Mouse (Mus musculus) left cerebral cortex, postnatal 25 days (tissue): ENCODE data around the gene Lcn11. TPM values are rescaled to one million over a fixed set of nuclear protein-coding genes. Genes with fewer than 3 reads are reported as not detected.
A peak's percentile ranks its signal among the peaks of the same experiment; 100 is the strongest.

Source experiments
- DNase-seq, 2 experiments: peaks; one replicate each; pipeline ENCODE4 v3.0.0; 2022; ENCODE audit warnings: low spot score in 2 of 2, mixed read lengths in 1 of 2
- intact Hi-C: fragments of 180-260 bp; cut with DNase I; formaldehyde crosslinking; loops from one replicate; pipeline ENCODE4 v1.15.1; 2025
- total RNA-seq, 2 experiments: library from RNA; stranded (reverse); gene quantifications; 2 replicates each; pipeline ENCODE4 v1.2.3; 2021

Lcn11 gene
- total RNA-seq, 2 experiments from 2014 or later, result not detected

DNA sequence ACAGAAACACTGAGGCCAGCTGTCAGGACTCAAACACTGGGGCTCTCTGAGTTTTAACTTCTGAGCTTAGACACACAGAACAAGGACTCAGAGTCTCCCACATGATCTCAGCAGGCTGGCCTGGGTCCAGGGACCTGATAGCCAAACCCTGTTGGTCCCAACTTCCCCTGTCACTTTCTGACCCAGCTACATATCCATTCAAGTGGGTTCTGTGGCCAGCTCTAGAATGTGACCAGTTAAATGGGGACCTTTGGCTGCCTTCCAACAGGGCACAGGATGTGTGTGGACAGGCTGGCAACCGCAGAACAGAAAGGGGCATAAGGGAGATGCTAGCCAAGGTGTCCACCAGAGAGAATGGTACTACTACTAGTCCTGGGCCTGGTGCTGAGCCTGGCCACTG lies 46.0 kb downstream of the Lcn11 start, which contains the start of gene Lcn9:
Gene Lcn9 (plus strand): TSS at position 348 of the 400 bp plus-strand sequence.
- intact Hi-C loops, result loop anchor here (10.0 kb wide), 2 partner anchors 128 to 462 kb away; no protein-coding TSS in a partner anchor

DNA sequence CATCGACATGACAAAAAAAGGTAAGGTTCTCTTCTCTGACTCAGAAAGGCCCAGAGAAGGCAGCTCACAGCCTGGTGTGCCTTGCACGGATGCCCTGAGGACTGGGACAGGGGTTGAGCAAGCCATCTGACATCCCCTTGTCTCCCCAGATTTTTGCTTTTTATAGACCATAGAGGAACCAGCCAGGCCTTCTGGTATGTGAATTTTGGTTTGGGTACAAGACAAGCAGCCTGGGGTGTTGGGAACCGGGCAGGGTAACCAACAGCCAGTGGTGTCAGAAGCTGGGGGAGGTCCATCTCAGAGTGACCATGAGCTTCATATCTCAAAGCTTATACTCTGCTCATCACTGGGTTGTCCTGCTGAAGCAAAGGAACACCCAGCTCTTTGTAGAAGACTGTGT lies 47.9 kb downstream of the Lcn11 start:
- DNase-seq, result no peak
- intact Hi-C loops, result loop anchor here (10.0 kb wide), 2 partner anchors 130 to 460 kb away; no protein-coding TSS in a partner anchor

More for the DNA sequence above, 46.0 kb downstream of the Lcn11 start, which contains the start of gene Lcn9:
- DNase-seq, result peak in 1 of 2 experiments; percentile 23

DNA sequence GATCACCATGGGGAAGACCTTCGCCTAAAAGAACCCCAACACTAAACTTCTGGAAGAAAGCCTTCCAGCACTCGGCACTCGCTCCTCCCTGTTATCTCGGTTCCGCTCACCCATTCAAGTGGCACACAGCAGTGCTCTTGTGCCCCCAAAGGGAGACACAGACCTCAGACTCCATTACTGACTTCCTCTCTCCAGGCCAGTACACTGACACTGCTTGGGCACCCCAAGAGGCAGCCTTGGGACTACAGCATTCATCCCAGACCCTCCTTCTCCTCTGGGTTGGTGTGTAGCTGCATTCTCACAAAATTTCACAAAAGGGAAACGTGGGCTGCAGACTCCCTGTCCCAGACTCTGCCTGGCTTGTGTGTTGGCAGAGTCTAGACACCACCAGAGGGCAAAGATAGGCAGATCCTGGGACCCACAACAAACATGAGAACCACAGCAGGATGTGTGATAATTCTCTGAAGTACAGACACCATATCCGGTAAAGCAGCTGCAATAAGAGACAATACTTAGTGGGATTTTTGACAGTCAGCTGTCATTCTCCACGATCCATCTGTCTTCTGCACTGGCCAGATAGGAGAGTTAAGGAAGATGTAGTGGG lies 51.6 kb downstream of the Lcn11 start:
- no peak for DNase-seq
- intact Hi-C loops, result loop anchor here (10.0 kb wide), 2 partner anchors 134 to 456 kb away; no protein-coding TSS in a partner anchor

Other genes starting within 250 kb of the Lcn11 start
- gene Traf2, start 230.1 kb upstream of the Lcn11 start, total RNA-seq, result 10 to 100 TPM in 1 of 2 experiments, 1 to 10 TPM in 1; 9.6 to 10.4 TPM
- 100 to 1,000 TPM; 202 to 214 TPM for gene Edf1, start 219.2 kb upstream of the Lcn11 start, total RNA-seq
- gene Mamdc4, start 202.2 kb upstream of the Lcn11 start, total RNA-seq, result 1 to 10 TPM in 1 of 2 experiments, under 1 TPM in 1; 0.69 to 2.1 TPM
- 10 to 100 TPM; 73.8 to 74.3 TPM for gene Phpt1, start 201.8 kb upstream of the Lcn11 start, total RNA-seq
- 100 to 1,000 TPM; 109 to 120 TPM for gene Ajm1, start 195.3 kb upstream of the Lcn11 start, total RNA-seq
- 100 to 1,000 TPM; 136 to 152 TPM for gene Rabl6, start 168.5 kb upstream of the Lcn11 start, total RNA-seq
- not detected for gene Ccdc183, start 159.3 kb upstream of the Lcn11 start, total RNA-seq
- 10 to 100 TPM; 26.7 to 27.7 TPM for gene Tmem141, start 155.0 kb upstream of the Lcn11 start, total RNA-seq
- gene Fcna, start 149.0 kb upstream of the Lcn11 start, total RNA-seq, result under 1 TPM; 0.44 to 0.55 TPM
- not detected for gene Lcn8, start 123.9 kb upstream of the Lcn11 start, total RNA-seq
- not detected for gene Lcn5, start 119.1 kb upstream of the Lcn11 start, total RNA-seq
- not detected for gene Lcn6, start 100.2 kb upstream of the Lcn11 start, total RNA-seq
- gene Lcn10, start 94.3 kb upstream of the Lcn11 start, total RNA-seq, result not detected
- not detected for gene Obp2a, start 77.0 kb upstream of the Lcn11 start, total RNA-seq
- gene Bmyc, start 70.3 kb upstream of the Lcn11 start, total RNA-seq, result 10 to 100 TPM; 85.6 to 89.4 TPM
- not detected for gene Obp2b, start 40.0 kb upstream of the Lcn11 start, total RNA-seq
- not detected for gene Lcn3, start 11.4 kb upstream of the Lcn11 start, total RNA-seq
- gene Gm13539, start 5.2 kb downstream of the Lcn11 start, total RNA-seq, result not detected
- not detected for gene Glt6d1, start 38.8 kb downstream of the Lcn11 start, total RNA-seq
- not detected for gene Lcn9, start 46.1 kb downstream of the Lcn11 start, total RNA-seq
- not detected for gene Sohlh1, start 70.2 kb downstream of the Lcn11 start, total RNA-seq
- 100 to 1,000 TPM; 111 to 130 TPM for gene Kcnt1, start 86.7 kb downstream of the Lcn11 start, total RNA-seq
- gene Camsap1, start 206.3 kb downstream of the Lcn11 start, total RNA-seq, result 100 to 1,000 TPM; 148 to 162 TPM
- gene Ubac1, start 244.7 kb downstream of the Lcn11 start, total RNA-seq, result 10 to 100 TPM; 59.1 to 68.2 TPM